Mouse (Mus musculus): Measurements from ENCODE around the gene Rnf181.
A peak's percentile ranks its signal among the peaks of the same experiment; 100 is the strongest.

The Rnf181 gene

GRCm38 (mm10) chr6:72366844-72367443, at the start of gene Rnf181:
Gene Rnf181, minus strand, starts transcription at chr6:72366956.
- no peak for DNase-seq

- no peak for DNase-seq
Measured at GRCm38 (mm10) chr6:72415964-72416772, 49.4 kb upstream of the Rnf181 start.

GRCm38 (mm10) chr6:72415181-72415580, 48.4 kb upstream of the Rnf181 start:
- no peak for DNase-seq

- DNase-seq: peak; percentile 95 to 97
Measured at GRCm38 (mm10) chr6:72414076-72414756, 47.5 kb upstream of the Rnf181 start, which contains the start of gene Ggcx. Gene Ggcx, plus strand, starts transcription at chr6:72414308.

- DNase-seq: no peak
Measured at GRCm38 (mm10) chr6:72410518-72410917, 43.8 kb upstream of the Rnf181 start.

- DNase-seq: no peak
Measured at GRCm38 (mm10) chr6:72410003-72410402, 43.2 kb upstream of the Rnf181 start.

- peak; percentile 84 to 91 for DNase-seq
Measured at GRCm38 (mm10) chr6:72409567-72409966, 42.8 kb upstream of the Rnf181 start.

GRCm38 (mm10) chr6:72407119-72407518, 40.4 kb upstream of the Rnf181 start:
- DNase-seq: peak; percentile 86 to 91

GRCm38 (mm10) chr6:72405356-72405755, 38.6 kb upstream of the Rnf181 start:
- no peak for DNase-seq

GRCm38 (mm10) chr6:72401875-72402274, 35.1 kb upstream of the Rnf181 start:
- DNase-seq: peak; percentile 83 to 85

GRCm38 (mm10) chr6:72399967-72400366, 33.2 kb upstream of the Rnf181 start:
- DNase-seq: no peak

- DNase-seq: no peak
Measured at GRCm38 (mm10) chr6:72396837-72397251, 30.1 kb upstream of the Rnf181 start.

GRCm38 (mm10) chr6:72392341-72392740, 25.6 kb upstream of the Rnf181 start:
- no peak for DNase-seq

GRCm38 (mm10) chr6:72390795-72391521, 24.2 kb upstream of the Rnf181 start:
- DNase-seq: no peak

GRCm38 (mm10) chr6:72389941-72390771, 23.4 kb upstream of the Rnf181 start, which contains the start of gene Vamp8:
Gene Vamp8, minus strand, starts transcription at chr6:72390703.
- DNase-seq: peak; percentile 59 to 60

- DNase-seq: no peak
Measured at GRCm38 (mm10) chr6:72389471-72389940, 22.8 kb upstream of the Rnf181 start.

- no peak for DNase-seq
Measured at GRCm38 (mm10) chr6:72388791-72389329, 22.1 kb upstream of the Rnf181 start.

GRCm38 (mm10) chr6:72388266-72388665, 21.5 kb upstream of the Rnf181 start:
- DNase-seq: no peak

GRCm38 (mm10) chr6:72387816-72388215, 21.1 kb upstream of the Rnf181 start:
- DNase-seq: no peak

GRCm38 (mm10) chr6:72386561-72386960, 19.8 kb upstream of the Rnf181 start:
- no peak for DNase-seq

GRCm38 (mm10) chr6:72385258-72385657, 18.5 kb upstream of the Rnf181 start:
- DNase-seq: no peak

Measured in cerebellum, postnatal 14 days (tissue).